Mouse (Mus musculus) ES-E14 (cell line): ENCODE measurements at regions not wholly inside any gene's neighbourhood (a gene's known extent, or its start where the extent isn't known, plus 50 kb on each side); places are given as distances from the start of the nearest gene placed in this dataset.

Experiments
- CHD2 ChIP-seq: IDR thresholded peaks from 2 replicates; pipeline ENCODE4 v1.6.1; 2014; ENCODE audit warnings: mild to moderate bottlenecking, low read depth, low read length, inconsistent platforms
- HCFC1 ChIP-seq: IDR thresholded peaks from 2 replicates; pipeline ENCODE4 v1.6.1; 2012; ENCODE audit warnings: low read length, inconsistent platforms, borderline replicate concordance; ENCODE audit not compliant: insufficient read depth
- MAFK ChIP-seq: IDR thresholded peaks from 2 replicates; pipeline ENCODE4 v1.6.1; 2014; ENCODE audit warnings: mild to moderate bottlenecking, low read depth, low read length, inconsistent platforms; ENCODE audit not compliant: insufficient read depth
- ZC3H11A ChIP-seq: IDR thresholded peaks from 2 replicates; pipeline ENCODE4 v1.6.1; 2012; ENCODE audit warnings: low read depth, mild to moderate bottlenecking, inconsistent platforms, low read length, borderline replicate concordance
- ZNF384 ChIP-seq: IDR thresholded peaks from 2 replicates; pipeline ENCODE4 v1.6.1; 2012; ENCODE audit warnings: low read depth, low read length, inconsistent platforms

DNA sequence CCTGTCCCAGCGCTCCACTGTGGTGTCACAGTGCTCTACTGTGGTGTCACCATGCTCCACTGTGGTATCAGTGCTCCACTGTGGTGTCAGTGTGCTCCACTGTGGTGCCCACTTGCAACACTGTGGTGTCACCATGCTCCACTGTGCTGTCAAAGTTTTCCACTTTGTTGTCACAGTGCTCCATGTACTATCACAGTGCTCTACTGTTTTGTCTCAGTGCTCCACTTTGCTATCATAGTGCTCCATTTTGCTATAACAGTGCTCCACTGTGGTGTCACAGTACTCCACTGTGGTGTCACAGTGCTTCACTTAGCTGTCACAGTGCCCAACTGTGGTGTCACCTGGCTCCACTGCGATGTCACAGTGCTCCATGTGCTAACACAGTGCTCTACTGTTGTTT, 72.0 kb upstream of the Trpm1 start:
- TF ChIP-seq ZNF384, result no peak
- no peak for TF ChIP-seq HCFC1
- no peak for TF ChIP-seq CHD2
- no peak for TF ChIP-seq MAFK
- no peak for TF ChIP-seq ZC3H11A
